Mouse (Mus musculus) bone marrow macrophage, adult 2 months (primary cell): ENCODE data around the gene Nlrc5. TPM values are rescaled to one million over a fixed set of nuclear protein-coding genes. Genes with fewer than 3 reads are reported as not detected.

Experiments
- H3K27ac ChIP-seq: 2 replicates; pipeline ENCODE4 v1.5.1; 2012; ENCODE audit warnings: low read depth, low read length; ENCODE audit not compliant: insufficient read depth
- H3K4me1 ChIP-seq: 2 replicates; pipeline ENCODE4 v1.6.1; 2012; ENCODE audit warnings: low read length; ENCODE audit not compliant: control insufficient read depth, insufficient read depth
- H3K4me3 ChIP-seq: 2 replicates; pipeline ENCODE4 v1.5.1; 2012; ENCODE audit warnings: mild to moderate bottlenecking, low read length, moderate library complexity; ENCODE audit not compliant: insufficient read depth
- CTCF ChIP-seq: IDR thresholded peaks from 2 replicates; pipeline ENCODE4 v1.5.1; 2012; ENCODE audit warnings: low read depth, mild to moderate bottlenecking, low read length, moderate library complexity
- POLR2A ChIP-seq: IDR thresholded peaks from 2 replicates; pipeline ENCODE4 v1.6.1; 2012; ENCODE audit warnings: mild to moderate bottlenecking, low read depth, low read length, borderline replicate concordance
- polyA plus RNA-seq: library from polyadenylated mRNA; stranded (reverse); fragments of >200 nt; gene quantifications from 2 replicates; pipeline ENCODE4 v1.2.4, GENCODE M21; 2012; ENCODE audit not compliant: missing spikeins, insufficient read depth, insufficient read length

The Nlrc5 gene
- polyA plus RNA-seq, 1 experiment = 37.8 TPM

GRCm38 (mm10) chr8:94453868-94454488, 19.8 kb downstream of the Nlrc5 start:
- Histone ChIP-seq H3K4me3 (no peak overlapping the region), H3K27ac (no peak overlapping the region), H3K4me1 (peaks cover 17% of the 10 kb centered on the region)
- TF ChIP-seq POLR2A = no peak
- no peak for TF ChIP-seq CTCF

- TF ChIP-seq CTCF (no peak), POLR2A (no peak)
- Histone ChIP-seq H3K4me1 (peaks cover 23% of the 10 kb centered on the region), H3K4me3 (no peak overlapping the region), H3K27ac (no peak overlapping the region)
Measured at GRCm38 (mm10) chr8:94454905-94455304, 20.7 kb downstream of the Nlrc5 start.

- no peak overlapping the region for H3K4me3 ChIP-seq
- no peak overlapping the region for H3K27ac ChIP-seq
- H3K4me1 ChIP-seq = peaks cover 23% of the 10 kb centered on the region
- TF ChIP-seq CTCF (no peak), POLR2A (no peak)
Measured at GRCm38 (mm10) chr8:94456071-94456470, 21.9 kb downstream of the Nlrc5 start.

- Histone ChIP-seq H3K4me3 (no peak overlapping the region), H3K4me1 (peaks cover 23% of the 10 kb centered on the region), H3K27ac (peak overlapping the region; percentile 87)
- TF ChIP-seq POLR2A (no peak), CTCF (no peak)
Measured at GRCm38 (mm10) chr8:94458567-94458966, 24.4 kb downstream of the Nlrc5 start.

- H3K4me3 ChIP-seq = no peak overlapping the region
- TF ChIP-seq CTCF (no peak), POLR2A (no peak)
- no peak overlapping the region for H3K27ac ChIP-seq
- peaks cover 5% of the 10 kb centered on the region; the same call in 1 of the 2 replicates for H3K4me1 ChIP-seq
Measured at GRCm38 (mm10) chr8:94469656-94470055, 35.5 kb downstream of the Nlrc5 start.

- Histone ChIP-seq H3K27ac (no peak overlapping the region), H3K4me3 (no peak overlapping the region), H3K4me1 (peaks cover 5% of the 10 kb centered on the region; the same call in 1 of the 2 replicates)
- no peak for TF ChIP-seq CTCF
- TF ChIP-seq POLR2A = no peak
Measured at GRCm38 (mm10) chr8:94470794-94471193, 36.6 kb downstream of the Nlrc5 start.

GRCm38 (mm10) chr8:94471281-94471680, 37.1 kb downstream of the Nlrc5 start:
- TF ChIP-seq POLR2A (no peak), CTCF (no peak)
- H3K27ac ChIP-seq = no peak overlapping the region
- no peak overlapping the region for H3K4me3 ChIP-seq
- peaks cover 5% of the 10 kb centered on the region; the same call in 1 of the 2 replicates for H3K4me1 ChIP-seq

- H3K27ac ChIP-seq = no peak overlapping the region
- H3K4me1 ChIP-seq = peaks cover 5% of the 10 kb centered on the region; the same call in 1 of the 2 replicates
- no peak overlapping the region for H3K4me3 ChIP-seq
- TF ChIP-seq CTCF (no peak), POLR2A (no peak)
Measured at GRCm38 (mm10) chr8:94472741-94473140, 38.6 kb downstream of the Nlrc5 start.

GRCm38 (mm10) chr8:94473431-94473830, 39.3 kb downstream of the Nlrc5 start:
- H3K4me3 ChIP-seq = no peak overlapping the region
- peaks cover 5% of the 10 kb centered on the region; the same call in 1 of the 2 replicates for H3K4me1 ChIP-seq
- TF ChIP-seq POLR2A = no peak
- no peak overlapping the region for H3K27ac ChIP-seq

- Histone ChIP-seq H3K4me3 (no peak overlapping the region), H3K4me1 (peaks cover 1% of the 10 kb centered on the region; the same call in 1 of the 2 replicates), H3K27ac (no peak overlapping the region)
- TF ChIP-seq POLR2A = no peak
- no peak for TF ChIP-seq CTCF
Measured at GRCm38 (mm10) chr8:94475786-94476185, 41.6 kb downstream of the Nlrc5 start.
